Mouse (Mus musculus) small intestine, adult 2 months (tissue): ENCODE measurements around the gene Sh3bgr. TPM values are rescaled to one million over a fixed set of nuclear protein-coding genes. Genes with fewer than 3 reads are reported as not detected.

ENCODE experiments used
- H3K27ac ChIP-seq: fragments of 200-500 bp; 2 replicates; pipeline ENCODE4 v1.5.1; 2012; ENCODE audit warnings: low read depth, low read length, control low read depth, inconsistent platforms; ENCODE audit not compliant: insufficient read depth
- H3K27me3 ChIP-seq: fragments of 200-500 bp; 2 replicates; pipeline ENCODE4 v1.6.1; 2012; ENCODE audit warnings: mild to moderate bottlenecking, moderate library complexity, low read length, inconsistent platforms; ENCODE audit not compliant: control insufficient read depth, insufficient read depth
- H3K36me3 ChIP-seq: fragments of 200-500 bp; 2 replicates; pipeline ENCODE4 v1.6.1; 2012; ENCODE audit warnings: mild to moderate bottlenecking, low read length, control low read depth, inconsistent platforms; ENCODE audit not compliant: control insufficient read depth, insufficient read depth
- H3K4me1 ChIP-seq: fragments of 200-500 bp; 2 replicates; pipeline ENCODE4 v1.6.1; 2012; ENCODE audit warnings: low read length, inconsistent platforms, mixed read lengths; ENCODE audit not compliant: control insufficient read depth, insufficient read depth, insufficient read length
- H3K4me3 ChIP-seq: fragments of 200-500 bp; 2 replicates; pipeline ENCODE4 v1.5.1; 2012; ENCODE audit warnings: low read depth, mild to moderate bottlenecking, control low read depth, inconsistent platforms, low read length, moderate library complexity
- CTCF ChIP-seq: fragments of 200-500 bp; IDR thresholded peaks from 2 replicates; pipeline ENCODE4 v1.5.1; 2012; ENCODE audit warnings: low read depth, mild to moderate bottlenecking, control low read depth, inconsistent platforms, low read length, moderate library complexity, mixed read lengths; ENCODE audit not compliant: insufficient replicate concordance, insufficient read length; ENCODE audit errors: extremely low read depth
- POLR2A ChIP-seq: fragments of 200-500 bp; IDR thresholded peaks from 2 replicates; pipeline ENCODE4 v1.6.1; 2012; ENCODE audit warnings: low read depth, mild to moderate bottlenecking, control low read depth, inconsistent platforms, low read length, moderate library complexity
- WGBS: fragments of 180-500 bp; shearing (Covaris S2); methylation state at CpG from one replicate; pipeline ENCODE4 v1.1.7; 2018; 5-methylcytosine and 5-hydroxymethylcytosine counted together
- polyA plus RNA-seq: library from polyadenylated mRNA; depleted of rRNA; stranded (reverse); fragments of >200 nt; gene quantifications from 2 replicates; pipeline ENCODE4 v1.2.3, GENCODE M21; 2012

The Sh3bgr gene
- polyA plus RNA-seq, 1 experiment: 4.5 TPM

- H3K36me3 ChIP-seq: no peaks in the 10 kb centered on the region
- H3K4me1 ChIP-seq: no peaks in the 10 kb centered on the region
- H3K27ac ChIP-seq: no peak overlapping the region
- no peaks in the 10 kb centered on the region for H3K27me3 ChIP-seq
- 59% methylated on average over 2 of the region's 2 CpGs for WGBS
- TF ChIP-seq POLR2A (no peak), CTCF (no peak)
- H3K4me3 ChIP-seq: no peak overlapping the region
These were observed 24.9 kb upstream of the Sh3bgr start for GRCm38 (mm10) chr16:96175399-96175798.

GRCm38 (mm10) chr16:96179156-96179555 is 21.1 kb upstream of the Sh3bgr start:
- Histone ChIP-seq H3K4me1 (no peaks in the 10 kb centered on the region), H3K27me3 (no peaks in the 10 kb centered on the region), H3K4me3 (no peak overlapping the region), H3K27ac (no peak overlapping the region), H3K36me3 (no peaks in the 10 kb centered on the region)
- TF ChIP-seq CTCF (no peak), POLR2A (no peak)

- TF ChIP-seq POLR2A: no peak
- no peak for TF ChIP-seq CTCF
- no peaks in the 10 kb centered on the region; the same call in none of the 2 replicates for H3K27me3 ChIP-seq
- H3K27ac ChIP-seq: no peak overlapping the region
- H3K4me1 ChIP-seq: no peaks in the 10 kb centered on the region
- 91% methylated on average over 5 of the region's 5 CpGs for WGBS
- H3K4me3 ChIP-seq: no peak overlapping the region
- no peaks in the 10 kb centered on the region for H3K36me3 ChIP-seq
These were observed 12.6 kb upstream of the Sh3bgr start for GRCm38 (mm10) chr16:96187619-96188018.

- H3K27me3 ChIP-seq: no peaks in the 10 kb centered on the region; the same call in none of the 2 replicates
- peaks cover 6% of the 10 kb centered on the region; the same call in 1 of the 2 replicates for H3K4me1 ChIP-seq
- TF ChIP-seq POLR2A: peak; percentile 52
- no peak for TF ChIP-seq CTCF
- H3K36me3 ChIP-seq: no peaks in the 10 kb centered on the region
- peak within 1 kb of the TSS; percentile 85 for H3K4me3 ChIP-seq
- WGBS: under 1% methylated on average over 77 of the region's 77 CpGs
- no peak within 1 kb of the TSS for H3K27ac ChIP-seq
These were observed 8.4 kb upstream of the Sh3bgr start, which contains the start of gene Lca5l for GRCm38 (mm10) chr16:96191531-96192506. Gene Lca5l (minus strand): TSS chr16:96192271.

GRCm38 (mm10) chr16:96200702-96201028 is 415 bp downstream of the Sh3bgr start:
- WGBS: 40% methylated on average over 9 of the region's 9 CpGs
- Histone ChIP-seq H3K27ac (peak overlapping the region; percentile 35), H3K27me3 (no peaks in the 10 kb centered on the region), H3K4me3 (peak overlapping the region; percentile 54), H3K4me1 (peaks cover 13% of the 10 kb centered on the region), H3K36me3 (no peaks in the 10 kb centered on the region)
- TF ChIP-seq CTCF (no peak), POLR2A (no peak)

GRCm38 (mm10) chr16:96201485-96202232 is 1.4 kb downstream of the Sh3bgr start:
- H3K4me1 ChIP-seq: peaks cover 11% of the 10 kb centered on the region
- no peak for TF ChIP-seq CTCF
- TF ChIP-seq POLR2A: no peak
- H3K4me3 ChIP-seq: no peak overlapping the region
- 73% methylated on average over 11 of the region's 11 CpGs for WGBS
- no peak overlapping the region for H3K27ac ChIP-seq
- H3K27me3 ChIP-seq: no peaks in the 10 kb centered on the region
- H3K36me3 ChIP-seq: no peaks in the 10 kb centered on the region

- peaks cover 15% of the 10 kb centered on the region; the same call in 1 of the 2 replicates for H3K4me1 ChIP-seq
- no peaks in the 10 kb centered on the region for H3K27me3 ChIP-seq
- H3K27ac ChIP-seq: no peak overlapping the region
- TF ChIP-seq POLR2A (no peak), CTCF (no peak)
- no peak overlapping the region for H3K4me3 ChIP-seq
- no peaks in the 10 kb centered on the region for H3K36me3 ChIP-seq
- 86% methylated on average over 10 of the region's 10 CpGs for WGBS
These were observed 9.5 kb downstream of the Sh3bgr start for GRCm38 (mm10) chr16:96209789-96210188.
